Mouse (Mus musculus) limb, embryonic 14.5 days (tissue): ENCODE data around the gene Dnaja3. TPM values are rescaled to one million over a fixed set of nuclear protein-coding genes. Genes with fewer than 3 reads are reported as not detected.

Experiments used
- ATAC-seq: fragments of 200-750 bp; cut with Nextera tagmentation; 2 replicates; pipeline ENCODE4 v1.8.0; 2017; ENCODE audit warnings: low read depth, moderate number of reproducible peaks, moderate TSS enrichment; ENCODE audit not compliant: low FRiP score
- DNase-seq: peaks from one replicate; pipeline ENCODE4 v3.0.0-alpha.2; 2015; ENCODE audit warnings: low spot score
- H3K27ac ChIP-seq: fragments of 300-500 bp; sonication (generic); replicated peaks from 2 replicates; pipeline ENCODE4 v1.5.1; 2014; ENCODE audit warnings: low read depth, mild to moderate bottlenecking, low read length, moderate library complexity, mixed read lengths
- H3K27me3 ChIP-seq: fragments of 300-500 bp; sonication (generic); 2 replicates; pipeline ENCODE4 v1.6.1; 2014; ENCODE audit warnings: low read length, mixed read lengths; ENCODE audit not compliant: control insufficient read depth, insufficient read depth
- H3K36me3 ChIP-seq: fragments of 300-500 bp; sonication (generic); 2 replicates; pipeline ENCODE4 v1.6.1; 2014; ENCODE audit warnings: mild to moderate bottlenecking, low read length, moderate library complexity, mixed read lengths; ENCODE audit not compliant: control insufficient read depth, insufficient read depth
- H3K4me1 ChIP-seq: fragments of 300-500 bp; sonication (generic); 2 replicates; pipeline ENCODE4 v1.6.1; 2014; ENCODE audit warnings: antibody characterized with exemption, low read length, mixed read lengths; ENCODE audit not compliant: control insufficient read depth, insufficient read depth
- H3K4me2 ChIP-seq: fragments of 300-500 bp; sonication (generic); replicated peaks from 2 replicates; pipeline ENCODE4 v1.6.1; 2014; ENCODE audit warnings: low read depth, mild to moderate bottlenecking, low read length, moderate library complexity; ENCODE audit not compliant: severe bottlenecking
- H3K4me3 ChIP-seq: fragments of 300-500 bp; sonication (generic); replicated peaks from 2 replicates; pipeline ENCODE4 v1.5.1; 2014; ENCODE audit warnings: low read length
- H3K9ac ChIP-seq: fragments of 300-500 bp; sonication (generic); 2 replicates; pipeline ENCODE4 v1.6.1; 2014; ENCODE audit warnings: mild to moderate bottlenecking, low read depth, low read length, moderate library complexity; ENCODE audit not compliant: severe bottlenecking
- H3K9me3 ChIP-seq: fragments of 300-500 bp; sonication (generic); 2 replicates; pipeline ENCODE4 v1.6.1; 2016; ENCODE audit warnings: low read length; ENCODE audit not compliant: control insufficient read depth
- POLR2A ChIP-seq: fragments of 200-500 bp; IDR thresholded peaks from 2 replicates; pipeline ENCODE4 v1.8.0; 2012; ENCODE audit warnings: inconsistent platforms, mild to moderate bottlenecking, moderate library complexity, borderline replicate concordance; ENCODE audit not compliant: insufficient read depth, insufficient read length; ENCODE audit errors: extremely low read depth
- WGBS: fragments of 180-500 bp; shearing (Covaris S2); extraction: QIAGEN DNeasy Blood & Tissue Kit; methylation state at CpG from one replicate; pipeline ENCODE4 v1.1.7; 2014; 5-methylcytosine and 5-hydroxymethylcytosine counted together
- polyA plus RNA-seq, 2 experiments: library from polyadenylated mRNA; depleted of rRNA in 1 of 2; stranded (reverse) in 1 of 2; unstranded in 1 of 2; fragments of >200 nt; fragmentation: Nextera tagmentation in 1 of 2; extraction: Ambion mirVana in 1 of 2; gene quantifications; 2 replicates each; pipeline versions ENCODE4 v1.2.1 to v1.2.3; 2012 to 2014

Dnaja3 gene
- polyA plus RNA-seq, 2 experiments: 30.2 to 54.7 TPM

- TF ChIP-seq POLR2A: no peak
- Histone ChIP-seq H3K9me3 (no peaks in the 10 kb centered on the region), H3K4me3 (peak overlapping the region; percentile 90), H3K27me3 (no peaks in the 10 kb centered on the region), H3K9ac (0 out of 2 replicates have a peak overlapping the region, but pooled peaks have one; percentile 21), H3K36me3 (0 out of 2 replicates have a peak, but pooled peaks cover 2% of the 10 kb centered on the region), H3K4me1 (peaks cover 66% of the 10 kb centered on the region), H3K27ac (no peak overlapping the region), H3K4me2 (peak overlapping the region; percentile 95; the same call in 1 of the 2 replicates)
- no peak for DNase-seq
- 33% methylated on average over 5 of the region's 5 CpGs for WGBS
- ATAC-seq: no peak
Observed at GRCm38 (mm10) chr16:4598041-4598440, 41.7 kb upstream of the Dnaja3 start.

DNA sequence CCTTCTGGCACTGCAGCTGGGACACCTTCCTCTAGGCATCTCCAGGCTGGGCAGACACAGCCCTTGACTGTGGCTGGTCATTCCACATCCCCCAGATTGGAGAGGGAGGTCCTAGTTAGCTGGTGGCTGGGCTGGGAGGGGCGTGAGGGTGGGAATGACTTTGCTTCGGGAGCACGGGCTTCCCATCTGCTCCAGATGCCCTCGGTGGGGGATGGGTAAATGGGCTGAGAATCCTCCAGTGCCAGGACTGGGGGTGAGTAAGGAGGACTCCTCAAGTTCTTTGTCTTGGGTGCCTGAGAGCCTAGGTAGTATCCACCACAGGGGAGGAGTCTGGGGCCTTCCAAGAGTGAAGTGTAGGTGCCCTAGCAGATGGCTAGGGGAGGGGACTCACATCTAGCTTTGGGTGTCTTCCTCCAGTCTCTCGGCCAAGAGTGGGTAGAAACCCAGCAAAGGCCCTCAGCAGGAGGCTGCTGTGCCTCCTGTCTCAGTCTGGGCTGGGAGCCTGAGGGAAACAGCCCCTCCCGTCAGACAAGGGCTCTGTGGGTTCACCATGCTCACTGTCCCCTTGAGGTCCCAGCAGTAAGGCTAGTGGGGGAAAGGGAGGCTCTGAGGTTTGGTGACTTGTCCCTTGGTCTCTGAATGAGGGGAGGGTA is 40.8 kb upstream of the Dnaja3 start:
- Histone ChIP-seq H3K36me3 (0 out of 2 replicates have a peak, but pooled peaks cover 2% of the 10 kb centered on the region), H3K27me3 (no peaks in the 10 kb centered on the region), H3K27ac (0 out of 2 replicates have a peak overlapping the region, but pooled peaks have one; percentile 13), H3K4me2 (peak overlapping the region; percentile 95), H3K9ac (peak overlapping the region; percentile 31; the same call in 1 of the 2 replicates), H3K4me3 (no peak overlapping the region), H3K4me1 (peaks cover 69% of the 10 kb centered on the region), H3K9me3 (no peaks in the 10 kb centered on the region)
- TF ChIP-seq POLR2A: no peak
- WGBS: 27% methylated on average over 6 of the region's 6 CpGs
- ATAC-seq (no peak), DNase-seq (no peak)

- 79% methylated on average over 3 of the region's 3 CpGs for WGBS
- no peak for TF ChIP-seq POLR2A
Observed at GRCm38 (mm10) chr16:4599616-4600015, 40.2 kb upstream of the Dnaja3 start.

GRCm38 (mm10) chr16:4600701-4601310 is 39.0 kb upstream of the Dnaja3 start:
- Histone ChIP-seq H3K9ac (no peak overlapping the region), H3K4me3 (no peak overlapping the region), H3K27me3 (no peaks in the 10 kb centered on the region), H3K4me2 (no peak overlapping the region), H3K36me3 (0 out of 2 replicates have a peak, but pooled peaks cover 2% of the 10 kb centered on the region), H3K9me3 (no peaks in the 10 kb centered on the region), H3K27ac (no peak overlapping the region), H3K4me1 (peaks cover 87% of the 10 kb centered on the region)
- TF ChIP-seq POLR2A: no peak
- DNase-seq (no peak), ATAC-seq (no peak)
- whole genome bisulfite sequencing: 75% methylated on average over 9 of the region's 9 CpGs

More at GRCm38 (mm10) chr16:4599616-4600015, 40.2 kb upstream of the Dnaja3 start:
- Histone ChIP-seq H3K4me2 (no peak overlapping the region), H3K9ac (no peak overlapping the region; the same call in 1 of the 2 replicates), H3K4me3 (no peak overlapping the region), H3K27ac (no peak overlapping the region), H3K36me3 (0 out of 2 replicates have a peak, but pooled peaks cover 2% of the 10 kb centered on the region), H3K9me3 (no peaks in the 10 kb centered on the region), H3K27me3 (no peaks in the 10 kb centered on the region), H3K4me1 (peaks cover 75% of the 10 kb centered on the region)
- ATAC-seq (no peak), DNase-seq (no peak)

- 10% methylated on average over 3 of the region's 3 CpGs for WGBS
- TF ChIP-seq POLR2A: no peak
- H3K27ac ChIP-seq: peak overlapping the region; percentile 49
- H3K4me2 ChIP-seq: no peak overlapping the region; the same call in 1 of the 2 replicates
- no peak overlapping the region for H3K4me3 ChIP-seq
- DNase-seq: no peak
- H3K9ac ChIP-seq: peak overlapping the region; percentile 8; the same call in 1 of the 2 replicates
- no peaks in the 10 kb centered on the region for H3K9me3 ChIP-seq
- 0 out of 2 replicates have a peak, but pooled peaks cover 2% of the 10 kb centered on the region for H3K36me3 ChIP-seq
- no peak for ATAC-seq
- H3K27me3 ChIP-seq: no peaks in the 10 kb centered on the region
- H3K4me1 ChIP-seq: peaks cover 87% of the 10 kb centered on the region
Observed at GRCm38 (mm10) chr16:4602189-4602588, 37.6 kb upstream of the Dnaja3 start.
